Mouse (Mus musculus): ENCODE measurements at regions not wholly inside any gene's neighbourhood (a gene's known extent, or its start where the extent isn't known, plus 50 kb on each side); places are given as distances from the start of the nearest gene placed in this dataset.

GRCm38 (mm10) chr13:114613909-114614308 lies 155.2 kb upstream of the Fst start:
- TF ChIP-seq CTCF (IDR thresholded peaks at IDR 0.05; ENCODE audit: extremely low read depth, insufficient read depth, low read length) (no peak), POLR2A (IDR thresholded peaks at IDR 0.05; ENCODE audit: extremely low read depth, insufficient read depth, low read length) (no peak)

All from cortical plate, adult 2 months (tissue).